Mouse (Mus musculus): ENCODE data around the gene Mdm2.

- TF ChIP-seq POLR2A (IDR thresholded peaks at IDR 0.05; ENCODE audit: extremely low read depth, insufficient read depth, low read length) = no peak
- TF ChIP-seq CTCF (IDR thresholded peaks at IDR 0.05; ENCODE audit: extremely low read depth, insufficient read depth, low read length) = no peak
Measured at GRCm38 (mm10) chr10:117695027-117695426, 15.5 kb downstream of the Mdm2 start.
